In the genomic region with DNA sequence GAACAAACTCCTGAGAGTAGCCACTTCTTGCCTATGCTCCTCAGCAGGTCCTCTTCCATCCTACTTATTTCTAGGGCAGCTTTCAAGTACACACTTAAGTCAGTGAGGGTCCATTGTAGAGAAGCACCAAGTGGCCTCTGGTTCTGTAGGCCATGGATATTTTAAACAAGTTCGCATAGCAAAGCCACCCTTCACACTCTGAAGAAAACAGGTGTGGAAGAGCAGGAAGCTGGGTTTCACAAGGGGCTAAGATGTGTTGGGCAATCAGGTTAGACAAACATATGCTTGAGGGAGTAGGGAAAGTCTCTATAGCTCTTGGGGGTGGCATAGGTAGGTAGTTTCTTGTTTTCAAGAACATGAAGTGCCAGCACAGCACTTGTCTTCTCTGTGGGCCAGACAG, we compare ENCODE assay signal across 22 mouse cellular contexts. TPM values are rescaled to one million over a fixed set of nuclear protein-coding genes. Genes with fewer than 3 reads are reported as not detected.
DNase-seq lines count a peak whose midpoint lies in the region; ATAC-seq and TF ChIP-seq lines count a peak whose summit lies in the region.
"Had no signal": no experiment of that assay in that cellular context is flagged by ENCODE, and none has a peak within 500 bp of the region (broad histone marks: within the 10 kb centered on the region; RNA-seq: fewer than 3 reads in every experiment).

No protein-coding gene starts in this region.

- no peak overlapping the region; the same call in 1 of the 2 replicates for H3K27ac ChIP-seq in lung, embryonic 16.5 days (ENCODE audit: low read length)
- no peak overlapping the region for H3K27ac ChIP-seq in liver, embryonic 12.5 days
- no peak overlapping the region for H3K27ac ChIP-seq in stomach, postnatal 0 days (replicated peaks)
- H3K27ac ChIP-seq: embryonic facial prominence, embryonic 10.5 days; forebrain, embryonic 10.5 days; gastrocnemius, adult 2 months; heart, embryonic 10.5 days; hindbrain, embryonic 13.5 days had no signal

- H3K27me3 ChIP-seq in lung, embryonic 16.5 days (ENCODE audit: control insufficient read depth, insufficient read depth, low read depth, low read length): no peaks in the 10 kb centered on the region
- no peaks in the 10 kb centered on the region for H3K27me3 ChIP-seq in liver, embryonic 12.5 days (replicated peaks)
- H3K27me3 ChIP-seq in stomach, postnatal 0 days (ENCODE audit: control insufficient read depth, insufficient read depth, low read length): no peaks in the 10 kb centered on the region
- H3K27me3 ChIP-seq: CH12.LX; hindbrain, embryonic 13.5 days; Patski had no signal

- peak; percentile 26 for DNase-seq in fat pad, adult 2 months (ENCODE audit: extremely low read depth, low read depth, low spot score)
- peak; percentile 87 for DNase-seq in lung, postnatal 25 days (ENCODE audit: low spot score)
- DNase-seq in gastrocnemius, adult 8-10 months (ENCODE audit: low spot score in 2 of 2): no peak
- DNase-seq in stomach, postnatal 0 days (ENCODE audit: low spot score): no peak
- DNase-seq: adrenal gland, postnatal 14 days; cerebellum, adult 2 months; cerebellum, postnatal 10 days; gastrocnemius, adult 2 months; gastrocnemius, postnatal 36 days; heart, adult 18-20 months; heart, postnatal 10 days had no signal

- no peak overlapping the region for H3K9ac ChIP-seq in lung, embryonic 16.5 days (ENCODE audit: low read length)
- H3K9ac ChIP-seq in liver, embryonic 12.5 days: no peak overlapping the region
- no peak overlapping the region for H3K9ac ChIP-seq in stomach, postnatal 0 days (ENCODE audit: low read length)
- H3K9ac ChIP-seq: hindbrain, embryonic 13.5 days had no signal

- H3K4me1 ChIP-seq in lung, embryonic 16.5 days (replicated peaks; ENCODE audit: control insufficient read depth, insufficient read depth, low read length): no peaks in the 10 kb centered on the region
- H3K4me1 ChIP-seq in liver, embryonic 12.5 days: no peaks in the 10 kb centered on the region
- H3K4me1 ChIP-seq in stomach, postnatal 0 days (replicated peaks; ENCODE audit: control insufficient read depth, insufficient read depth): no peaks in the 10 kb centered on the region
- H3K4me1 ChIP-seq: embryonic facial prominence, embryonic 10.5 days; forebrain, embryonic 10.5 days; heart, embryonic 10.5 days; hindbrain, embryonic 13.5 days had no signal

- TF ChIP-seq EP300 in stomach, postnatal 0 days (optimal IDR thresholded peaks at IDR 0.05): no peak

- H3K9me3 ChIP-seq in lung, embryonic 16.5 days (ENCODE audit: control insufficient read depth, low read length): no peaks in the 10 kb centered on the region
- no peaks in the 10 kb centered on the region for H3K9me3 ChIP-seq in liver, embryonic 12.5 days (replicated peaks)
- H3K9me3 ChIP-seq in stomach, postnatal 0 days (ENCODE audit: control insufficient read depth, low read length): no peaks in the 10 kb centered on the region
- H3K9me3 ChIP-seq: embryonic facial prominence, embryonic 10.5 days; forebrain, embryonic 10.5 days; heart, embryonic 10.5 days; hindbrain, embryonic 13.5 days had no signal

- no peak for TF ChIP-seq CTCF in stomach, postnatal 0 days (IDR thresholded peaks at IDR 0.05; ENCODE audit: low read depth)

- H3K36me3 ChIP-seq in lung, embryonic 16.5 days (ENCODE audit: control insufficient read depth, insufficient read depth, low read length): peaks cover 42% of the 10 kb centered on the region
- H3K36me3 ChIP-seq in liver, embryonic 12.5 days: peaks cover 99% of the 10 kb centered on the region
- peaks cover 37% of the 10 kb centered on the region for H3K36me3 ChIP-seq in stomach, postnatal 0 days (ENCODE audit: control insufficient read depth, insufficient read depth, low read length)

- no peak overlapping the region for H3K4me2 ChIP-seq in lung, embryonic 16.5 days (ENCODE audit: low read depth, low read length)
- no peak overlapping the region for H3K4me2 ChIP-seq in liver, embryonic 12.5 days
- H3K4me2 ChIP-seq in stomach, postnatal 0 days (replicated peaks; ENCODE audit: low read depth): no peak overlapping the region
- H3K4me2 ChIP-seq: hindbrain, embryonic 13.5 days had no signal

- H3K4me3 ChIP-seq in lung, embryonic 16.5 days (ENCODE audit: low read length): no peak overlapping the region
- no peak overlapping the region for H3K4me3 ChIP-seq in liver, embryonic 12.5 days
- H3K4me3 ChIP-seq in stomach, postnatal 0 days (ENCODE audit: low read depth, low read length): no peak overlapping the region
- H3K4me3 ChIP-seq: embryonic facial prominence, embryonic 10.5 days; forebrain, embryonic 10.5 days; gastrocnemius, adult 2 months; heart, embryonic 10.5 days; hindbrain, embryonic 13.5 days had no signal

- ATAC-seq in lung, embryonic 16.5 days (ENCODE audit: low read depth): peak; percentile 91
- ATAC-seq in liver, embryonic 12.5 days: no peak
- no peak for ATAC-seq in stomach, postnatal 0 days (ENCODE audit: low FRiP score, low TSS enrichment)
- ATAC-seq: activated CD4-positive, CD25-positive, alpha-beta regulatory T cell, adult 4 months; forebrain, embryonic 14.5 days; Patski had no signal

- 51% methylated on average over 1 of the region's 1 CpGs for WGBS in lung, embryonic 16.5 days
- 77% methylated on average over 1 of the region's 1 CpGs for WGBS in liver, embryonic 12.5 days (ENCODE audit: insufficient replicate concordance)
- WGBS in stomach, postnatal 0 days: 73% methylated on average over 1 of the region's 1 CpGs

RNA-seq across cellular contexts. Expression of gene Zdhhc3, which starts 27.6 kb away (rescaled TPM):
- 74.6 and 76.4 TPM in 2 replicates for polyA plus RNA-seq in lung, embryonic 16.5 days (2015; fragmentation: Nextera tagmentation; extraction: Ambion mirVana)
- polyA plus RNA-seq in liver, embryonic 12.5 days (2016; fragmentation: Nextera tagmentation; extraction: Ambion mirVana): 51.2 and 52.1 TPM in 2 replicates
- total RNA-seq in gastrocnemius, adult 8-10 months (2022): 10 to 100 TPM; 63.9 to 75.0 (median 69.9) TPM
- 64.7 and 65.7 TPM in 2 replicates for polyA plus RNA-seq in stomach, postnatal 0 days (2015; fragmentation: Nextera tagmentation; extraction: Ambion mirVana)

RNA-seq across cellular contexts. Expression of gene Exosc7, which starts 27.6 kb away (rescaled TPM):
- polyA plus RNA-seq in lung, embryonic 16.5 days (2015; fragmentation: Nextera tagmentation; extraction: Ambion mirVana): 120 and 123 TPM in 2 replicates
- polyA plus RNA-seq in liver, embryonic 12.5 days (2016; fragmentation: Nextera tagmentation; extraction: Ambion mirVana): 116 and 123 TPM in 2 replicates
- 10 to 100 TPM; 20.5 to 25.8 (median 22.0) TPM for total RNA-seq in gastrocnemius, adult 8-10 months (2022)
- polyA plus RNA-seq in stomach, postnatal 0 days (2015; fragmentation: Nextera tagmentation; extraction: Ambion mirVana): 73.1 and 73.5 TPM in 2 replicates

RNA-seq across cellular contexts. Expression of gene Tgm4, which starts 50.8 kb away (rescaled TPM):
- polyA plus RNA-seq in lung, embryonic 16.5 days (2015; fragmentation: Nextera tagmentation; extraction: Ambion mirVana): 0.26 and 0.60 TPM in 2 replicates
- 0.14 and 0.17 TPM in 2 replicates for polyA plus RNA-seq in liver, embryonic 12.5 days (2016; fragmentation: Nextera tagmentation; extraction: Ambion mirVana)
- not detected for total RNA-seq in gastrocnemius, adult 8-10 months (2022)
- polyA plus RNA-seq in stomach, postnatal 0 days (2015; fragmentation: Nextera tagmentation; extraction: Ambion mirVana): 0.44 and 0.52 TPM in 2 replicates
- total RNA-seq: gastrocnemius, postnatal 36 days; heart, adult 18-20 months; heart, postnatal 10 days; hematopoietic stem cell, adult 5-6 weeks had no signal

Comparison
In these comparisons a context has a peak if more than half of its experiments do, and no peak if none do; other contexts are left out.
1. DNase-seq: peak in fat pad, adult 2 months (single experiment) and lung, postnatal 25 days (single experiment); none in gastrocnemius, adult 8-10 months (0 of 2) and stomach, postnatal 0 days (single experiment).